Mouse (Mus musculus) heart, adult 2 months (tissue): ENCODE measurements around the gene Lgals4. TPM values are rescaled to one million over a fixed set of nuclear protein-coding genes. Genes with fewer than 3 reads are reported as not detected.

Experiments used
- DNase-seq, 2 experiments: peaks; one replicate each; pipeline ENCODE4 v3.0.0; 2021
- H3K27ac ChIP-seq: fragments of 200-600 bp; 2 replicates; pipeline ENCODE4 v1.8.1; 2022
- H3K27me3 ChIP-seq: fragments of 200-500 bp; 2 replicates; pipeline ENCODE4 v1.6.1; 2012; ENCODE audit warnings: mild to moderate bottlenecking, low read length, inconsistent platforms, mixed read lengths; ENCODE audit not compliant: control insufficient read depth, insufficient read depth
- H3K36me3 ChIP-seq: fragments of 200-500 bp; 2 replicates; pipeline ENCODE4 v1.6.1; 2012; ENCODE audit warnings: low read length, inconsistent platforms; ENCODE audit not compliant: control insufficient read depth, insufficient read depth
- H3K4me1 ChIP-seq: fragments of 200-500 bp; 2 replicates; pipeline ENCODE4 v1.6.1; 2011; ENCODE audit warnings: low read length; ENCODE audit not compliant: control insufficient read depth, insufficient read depth
- H3K4me3 ChIP-seq: fragments of 200-600 bp; 2 replicates; pipeline ENCODE4 v1.8.1; 2022
- H3K79me2 ChIP-seq: fragments of 200-500 bp; replicated peaks from 2 replicates; pipeline ENCODE4 v1.6.1; 2012; ENCODE audit warnings: mild to moderate bottlenecking, inconsistent platforms, low read length, moderate library complexity, mixed read lengths; ENCODE audit not compliant: control insufficient read depth, insufficient read depth
- H3K9ac ChIP-seq: fragments of 200-500 bp; 2 replicates; pipeline ENCODE4 v1.6.1; 2012; ENCODE audit warnings: low read depth, mild to moderate bottlenecking, control low read depth, inconsistent platforms, low read length, mixed read lengths
- CTCF ChIP-seq: fragments of 200-600 bp; IDR thresholded peaks from 2 replicates; pipeline ENCODE4 v1.8.1; 2022; ENCODE audit warnings: antibody characterized with exemption, mild to moderate bottlenecking, moderate library complexity
- EP300 ChIP-seq: fragments of 200-500 bp; IDR thresholded peaks from 2 replicates; pipeline ENCODE4 v1.6.1; 2011; ENCODE audit warnings: low read depth, low read length, control low read depth; ENCODE audit not compliant: insufficient read depth
- POLR2A ChIP-seq: fragments of 200-500 bp; IDR thresholded peaks from 2 replicates; pipeline ENCODE4 v1.6.1; 2011; ENCODE audit warnings: mild to moderate bottlenecking, low read depth, low read length, control low read depth; ENCODE audit not compliant: insufficient read depth
- WGBS: fragments of 180-500 bp; shearing (Covaris S2); methylation state at CpG from one replicate; pipeline ENCODE4 v1.1.7; 2018; 5-methylcytosine and 5-hydroxymethylcytosine counted together
- intact Hi-C: fragments of 180-260 bp; cut with DNase I; formaldehyde crosslinking; loops from one replicate; pipeline ENCODE4 v1.15.1; 2025
- polyA plus RNA-seq: library from polyadenylated mRNA; depleted of rRNA; stranded (reverse); fragments of >200 nt; gene quantifications from 2 replicates; pipeline ENCODE4 v1.2.3, GENCODE M21; 2012
- total RNA-seq, 2 experiments: library from RNA; stranded (reverse); gene quantifications; 2 replicates each; pipeline ENCODE4 v1.2.3; 2021

Lgals4 gene
- total and polyA plus RNA-seq, 3 experiments: 18.5 to 63.6 (median 27.6) TPM

GRCm38 (mm10) chr7:28810107-28811066, 23.3 kb upstream of the Lgals4 start:
- peaks cover 30% of the 10 kb centered on the region for H3K36me3 ChIP-seq
- H3K4me3 ChIP-seq: peak overlapping the region; percentile 93
- TF ChIP-seq CTCF (peak; percentile 72), EP300 (peak; percentile 81), POLR2A (peak; percentile 100)
- H3K27me3 ChIP-seq: no peaks in the 10 kb centered on the region
- peak overlapping the region; percentile 98 for H3K9ac ChIP-seq
- WGBS: under 1% methylated on average over 66 of the region's 70 CpGs
- intact Hi-C loops: loop anchor here (5.0 kb wide), 1 partner anchor 428 kb away; the partner anchor contains the start of gene Zfp36
- H3K79me2 ChIP-seq: no peaks in the 10 kb centered on the region
- peaks cover 20% of the 10 kb centered on the region for H3K4me1 ChIP-seq
- DNase-seq: peak; percentile 98 to 100
- peak overlapping the region; percentile 99 for H3K27ac ChIP-seq

- Histone ChIP-seq H3K27me3 (no peaks in the 10 kb centered on the region), H3K36me3 (peaks cover 37% of the 10 kb centered on the region), H3K4me3 (peak overlapping the region; percentile 77), H3K9ac (peak overlapping the region; percentile 98), H3K79me2 (no peaks in the 10 kb centered on the region), H3K4me1 (peaks cover 24% of the 10 kb centered on the region), H3K27ac (peak overlapping the region; percentile 99)
- intact Hi-C loops: loop anchor here (5.0 kb wide), 1 partner anchor 429 kb away; the partner anchor contains the start of gene Zfp36
- peak; percentile 94 to 96 for DNase-seq
- WGBS: 1% methylated on average over 40 of the region's 40 CpGs
- TF ChIP-seq POLR2A: 0 out of 2 replicates have a peak, but pooled peaks have one; percentile 32
- TF ChIP-seq EP300: 0 out of 2 replicates have a peak, but pooled peaks have one; percentile 30
- TF ChIP-seq CTCF: no peak
These were observed 22.4 kb upstream of the Lgals4 start for GRCm38 (mm10) chr7:28811228-28811627.

- no peak for DNase-seq
- intact Hi-C loops: loop anchor here (2.0 to 5.0 kb wide), 2 partner anchors 15 to 429 kb away; partner anchors contain the start of gene Zfp36
- H3K4me1 ChIP-seq: peaks cover 26% of the 10 kb centered on the region
- peak overlapping the region; percentile 99 for H3K27ac ChIP-seq
- H3K36me3 ChIP-seq: peaks cover 42% of the 10 kb centered on the region
- peak overlapping the region; percentile 77 for H3K4me3 ChIP-seq
- no peaks in the 10 kb centered on the region for H3K79me2 ChIP-seq
- under 1% methylated on average over 7 of the region's 7 CpGs for WGBS
- no peaks in the 10 kb centered on the region for H3K27me3 ChIP-seq
- peak overlapping the region; percentile 24 for H3K9ac ChIP-seq
- TF ChIP-seq EP300: no peak
- no peak for TF ChIP-seq CTCF
- no peak; the same call in 1 of the 2 replicates for TF ChIP-seq POLR2A
These were observed 21.9 kb upstream of the Lgals4 start for GRCm38 (mm10) chr7:28811640-28812275.

- Histone ChIP-seq H3K4me1 (peaks cover 28% of the 10 kb centered on the region), H3K79me2 (no peaks in the 10 kb centered on the region), H3K27ac (peak overlapping the region; percentile 99), H3K4me3 (peak overlapping the region; percentile 77), H3K9ac (peak overlapping the region; percentile 24), H3K36me3 (peaks cover 48% of the 10 kb centered on the region), H3K27me3 (no peaks in the 10 kb centered on the region)
- 6% methylated on average over 4 of the region's 4 CpGs for WGBS
- DNase-seq: peak in 1 of 2 experiments; percentile 41
- intact Hi-C loops: loop anchor here (2.0 to 5.0 kb wide), 2 partner anchors 14 to 430 kb away; partner anchors contain the start of gene Zfp36
- TF ChIP-seq CTCF (no peak), EP300 (0 out of 2 replicates have a peak, but pooled peaks have one; percentile 34), POLR2A (no peak)
These were observed 21.2 kb upstream of the Lgals4 start for GRCm38 (mm10) chr7:28812436-28812835.

GRCm38 (mm10) chr7:28812949-28813348, 20.7 kb upstream of the Lgals4 start:
- WGBS: 22% methylated on average over 5 of the region's 5 CpGs
- peak overlapping the region; percentile 24 for H3K9ac ChIP-seq
- peak overlapping the region; percentile 99 for H3K27ac ChIP-seq
- H3K36me3 ChIP-seq: peaks cover 50% of the 10 kb centered on the region
- no peak for DNase-seq
- H3K79me2 ChIP-seq: no peaks in the 10 kb centered on the region
- no peaks in the 10 kb centered on the region for H3K27me3 ChIP-seq
- peaks cover 29% of the 10 kb centered on the region for H3K4me1 ChIP-seq
- TF ChIP-seq EP300: no peak
- TF ChIP-seq CTCF: peak; percentile 70
- peak overlapping the region; percentile 77 for H3K4me3 ChIP-seq
- intact Hi-C loops: loop anchor here (2.0 to 5.0 kb wide), 2 partner anchors 14 to 431 kb away; partner anchors contain the start of gene Zfp36
